Mouse (Mus musculus): ENCODE measurements around the gene Mfsd1. TPM values are rescaled to one million over a fixed set of nuclear protein-coding genes. Genes with fewer than 3 reads are reported as not detected.

Gene Mfsd1
- polyA plus RNA-seq, 1 experiment: 191 TPM

- no peak for TF ChIP-seq POLR2A (IDR thresholded peaks at IDR 0.05; ENCODE audit: low read depth, low read length)
- TF ChIP-seq CTCF (conservative IDR thresholded peaks at IDR 0.05; ENCODE audit: insufficient read depth, insufficient read length, low read depth, low read length): no peak
- Histone ChIP-seq H3K4me1 (ENCODE audit: control insufficient read depth, insufficient read depth, low read length) (no peaks in the 10 kb centered on the region), H3K36me3 (ENCODE audit: control insufficient read depth, insufficient read depth, low read length) (no peaks in the 10 kb centered on the region), H3K4me3 (ENCODE audit: insufficient read depth, low read depth, low read length) (no peak overlapping the region), H3K27me3 (replicated peaks; ENCODE audit: control insufficient read depth, insufficient read depth, low read length) (no peaks in the 10 kb centered on the region), H3K27ac (ENCODE audit: insufficient read depth, low read depth, low read length) (no peak overlapping the region)
- 55% methylated on average over 14 of the region's 14 CpGs for WGBS
- DNase-seq: no peak
Observed at GRCm38 (mm10) chr3:67557718-67558354, 24.7 kb upstream of the Mfsd1 start.

- no peaks in the 10 kb centered on the region for H3K27me3 ChIP-seq (replicated peaks; ENCODE audit: control insufficient read depth, insufficient read depth, low read length)
- DNase-seq: peak; percentile 14
- 47% methylated on average over 5 of the region's 5 CpGs for WGBS
- H3K27ac ChIP-seq (ENCODE audit: insufficient read depth, low read depth, low read length): no peak overlapping the region
- H3K4me1 ChIP-seq (ENCODE audit: control insufficient read depth, insufficient read depth, low read length): no peaks in the 10 kb centered on the region
- H3K36me3 ChIP-seq (ENCODE audit: control insufficient read depth, insufficient read depth, low read length): no peaks in the 10 kb centered on the region
- no peak overlapping the region for H3K4me3 ChIP-seq (ENCODE audit: insufficient read depth, low read depth, low read length)
- TF ChIP-seq POLR2A (IDR thresholded peaks at IDR 0.05; ENCODE audit: low read depth, low read length): no peak
- TF ChIP-seq CTCF (conservative IDR thresholded peaks at IDR 0.05; ENCODE audit: insufficient read depth, insufficient read length, low read depth, low read length): peak; percentile 72
Observed at GRCm38 (mm10) chr3:67564731-67565357, 17.7 kb upstream of the Mfsd1 start.

- H3K36me3 ChIP-seq (ENCODE audit: control insufficient read depth, insufficient read depth, low read length): no peaks in the 10 kb centered on the region
- H3K4me3 ChIP-seq (ENCODE audit: insufficient read depth, low read depth, low read length): no peak overlapping the region
- H3K27me3 ChIP-seq (replicated peaks; ENCODE audit: control insufficient read depth, insufficient read depth, low read length): no peaks in the 10 kb centered on the region
- WGBS: 65% methylated on average over 8 of the region's 8 CpGs
- no peak for TF ChIP-seq POLR2A (IDR thresholded peaks at IDR 0.05; ENCODE audit: low read depth, low read length)
- TF ChIP-seq CTCF (conservative IDR thresholded peaks at IDR 0.05; ENCODE audit: insufficient read depth, insufficient read length, low read depth, low read length): no peak
- H3K27ac ChIP-seq (ENCODE audit: insufficient read depth, low read depth, low read length): no peak overlapping the region
- no peaks in the 10 kb centered on the region for H3K4me1 ChIP-seq (ENCODE audit: control insufficient read depth, insufficient read depth, low read length)
- no peak for DNase-seq
Observed at GRCm38 (mm10) chr3:67565540-67566227, 16.9 kb upstream of the Mfsd1 start.

GRCm38 (mm10) chr3:67568015-67568618 lies 14.4 kb upstream of the Mfsd1 start:
- TF ChIP-seq POLR2A (IDR thresholded peaks at IDR 0.05; ENCODE audit: low read depth, low read length): no peak
- peak; percentile 91 for TF ChIP-seq CTCF (conservative IDR thresholded peaks at IDR 0.05; ENCODE audit: insufficient read depth, insufficient read length, low read depth, low read length)
- Histone ChIP-seq H3K4me3 (ENCODE audit: insufficient read depth, low read depth, low read length) (no peak overlapping the region), H3K4me1 (ENCODE audit: control insufficient read depth, insufficient read depth, low read length) (no peaks in the 10 kb centered on the region), H3K36me3 (ENCODE audit: control insufficient read depth, insufficient read depth, low read length) (no peaks in the 10 kb centered on the region), H3K27me3 (replicated peaks; ENCODE audit: control insufficient read depth, insufficient read depth, low read length) (no peaks in the 10 kb centered on the region), H3K27ac (ENCODE audit: insufficient read depth, low read depth, low read length) (no peak overlapping the region)
- 25% methylated on average over 17 of the region's 17 CpGs for WGBS
- peak; percentile 73 for DNase-seq

- H3K4me3 ChIP-seq (ENCODE audit: insufficient read depth, low read depth, low read length): no peak overlapping the region
- no peaks in the 10 kb centered on the region for H3K36me3 ChIP-seq (ENCODE audit: control insufficient read depth, insufficient read depth, low read length)
- peak; percentile 42 for DNase-seq
- H3K27me3 ChIP-seq (replicated peaks; ENCODE audit: control insufficient read depth, insufficient read depth, low read length): no peaks in the 10 kb centered on the region
- 64% methylated on average over 4 of the region's 4 CpGs for WGBS
- no peaks in the 10 kb centered on the region for H3K4me1 ChIP-seq (ENCODE audit: control insufficient read depth, insufficient read depth, low read length)
- TF ChIP-seq CTCF (conservative IDR thresholded peaks at IDR 0.05; ENCODE audit: insufficient read depth, insufficient read length, low read depth, low read length) (peak; percentile 79), POLR2A (IDR thresholded peaks at IDR 0.05; ENCODE audit: low read depth, low read length) (no peak)
- no peak overlapping the region for H3K27ac ChIP-seq (ENCODE audit: insufficient read depth, low read depth, low read length)
Observed at GRCm38 (mm10) chr3:67572918-67573317, 9.6 kb upstream of the Mfsd1 start.

GRCm38 (mm10) chr3:67573523-67573922 lies 9.0 kb upstream of the Mfsd1 start:
- Histone ChIP-seq H3K27ac (ENCODE audit: insufficient read depth, low read depth, low read length) (no peak overlapping the region), H3K27me3 (replicated peaks; ENCODE audit: control insufficient read depth, insufficient read depth, low read length) (no peaks in the 10 kb centered on the region), H3K4me1 (ENCODE audit: control insufficient read depth, insufficient read depth, low read length) (no peaks in the 10 kb centered on the region), H3K36me3 (ENCODE audit: control insufficient read depth, insufficient read depth, low read length) (no peaks in the 10 kb centered on the region), H3K4me3 (ENCODE audit: insufficient read depth, low read depth, low read length) (no peak overlapping the region)
- WGBS: 0% methylated on average over 1 of the region's 1 CpGs
- no peak for DNase-seq
- TF ChIP-seq CTCF (conservative IDR thresholded peaks at IDR 0.05; ENCODE audit: insufficient read depth, insufficient read length, low read depth, low read length) (no peak), POLR2A (IDR thresholded peaks at IDR 0.05; ENCODE audit: low read depth, low read length) (no peak)

GRCm38 (mm10) chr3:67576248-67576647 lies 6.3 kb upstream of the Mfsd1 start:
- no peaks in the 10 kb centered on the region for H3K36me3 ChIP-seq (ENCODE audit: control insufficient read depth, insufficient read depth, low read length)
- TF ChIP-seq CTCF (conservative IDR thresholded peaks at IDR 0.05; ENCODE audit: insufficient read depth, insufficient read length, low read depth, low read length) (no peak), POLR2A (IDR thresholded peaks at IDR 0.05; ENCODE audit: low read depth, low read length) (no peak)
- H3K4me3 ChIP-seq (ENCODE audit: insufficient read depth, low read depth, low read length): no peak overlapping the region
- no peak overlapping the region for H3K27ac ChIP-seq (ENCODE audit: insufficient read depth, low read depth, low read length)
- H3K27me3 ChIP-seq (replicated peaks; ENCODE audit: control insufficient read depth, insufficient read depth, low read length): no peaks in the 10 kb centered on the region
- no peak for DNase-seq
- H3K4me1 ChIP-seq (ENCODE audit: control insufficient read depth, insufficient read depth, low read length): no peaks in the 10 kb centered on the region
- WGBS: 83% methylated on average over 2 of the region's 2 CpGs
